Mouse (Mus musculus) heart, embryonic 16.5 days (tissue): ENCODE measurements at regions not wholly inside any gene's neighbourhood (a gene's known extent, or its start where the extent isn't known, plus 50 kb on each side); places are given as distances from the start of the nearest gene placed in this dataset.

Experiments used
- ATAC-seq: fragments of 200-750 bp; cut with Nextera tagmentation; replicated peaks from 2 replicates; pipeline ENCODE4 v1.8.0; 2017; ENCODE audit warnings: moderate number of reproducible peaks; ENCODE audit not compliant: insufficient read depth, low FRiP score; ENCODE audit errors: extremely low read depth
- H3K27ac ChIP-seq: fragments of 300-500 bp; sonication (generic); 2 replicates; pipeline ENCODE4 v1.5.1; 2014; ENCODE audit warnings: mild to moderate bottlenecking, low read length, control low read depth, moderate library complexity
- H3K27me3 ChIP-seq: fragments of 300-500 bp; sonication (generic); 2 replicates; pipeline ENCODE4 v1.6.1; 2014; ENCODE audit warnings: low read length, mixed read lengths; ENCODE audit not compliant: control insufficient read depth, insufficient read depth
- H3K36me3 ChIP-seq: fragments of 300-500 bp; sonication (generic); 2 replicates; pipeline ENCODE4 v1.6.1; 2014; ENCODE audit not compliant: control insufficient read depth, insufficient read depth
- H3K4me1 ChIP-seq: fragments of 300-500 bp; sonication (generic); 2 replicates; pipeline ENCODE4 v1.6.1; 2014; ENCODE audit warnings: low read length, mixed read lengths; ENCODE audit not compliant: control insufficient read depth, insufficient read depth
- H3K4me2 ChIP-seq: fragments of 300-500 bp; sonication (generic); 2 replicates; pipeline ENCODE4 v1.6.1; 2014; ENCODE audit warnings: low read depth, mild to moderate bottlenecking, control low read depth, low read length
- H3K4me3 ChIP-seq: fragments of 300-500 bp; sonication (generic); 2 replicates; pipeline ENCODE4 v1.5.1; 2014; ENCODE audit warnings: mild to moderate bottlenecking, control low read depth, low read length
- H3K9ac ChIP-seq: fragments of 300-500 bp; sonication (generic); 2 replicates; pipeline ENCODE4 v1.6.1; 2014; ENCODE audit warnings: low read length, control low read depth
- H3K9me3 ChIP-seq: fragments of 300-500 bp; sonication (generic); replicated peaks from 2 replicates; pipeline ENCODE4 v1.6.1; 2016; ENCODE audit warnings: low read length; ENCODE audit not compliant: control insufficient read depth
- WGBS: fragments of 180-500 bp; shearing (Covaris S2); extraction: QIAGEN DNeasy Blood & Tissue Kit; methylation state at CpG from one replicate; pipeline ENCODE4 v1.1.7; 2014; 5-methylcytosine and 5-hydroxymethylcytosine counted together

- Histone ChIP-seq H3K4me3 (no peak overlapping the region), H3K9ac (no peak overlapping the region), H3K4me2 (no peak overlapping the region), H3K27ac (no peak overlapping the region), H3K4me1 (peaks cover 7% of the 10 kb centered on the region), H3K9me3 (no peaks in the 10 kb centered on the region), H3K27me3 (no peaks in the 10 kb centered on the region), H3K36me3 (no peaks in the 10 kb centered on the region)
- 56% methylated on average over 7 of the region's 7 CpGs for WGBS
- ATAC-seq = no peak
Measured at GRCm38 (mm10) chr2:128380581-128380980, 210.4 kb upstream of the Spdye4c start.

DNA sequence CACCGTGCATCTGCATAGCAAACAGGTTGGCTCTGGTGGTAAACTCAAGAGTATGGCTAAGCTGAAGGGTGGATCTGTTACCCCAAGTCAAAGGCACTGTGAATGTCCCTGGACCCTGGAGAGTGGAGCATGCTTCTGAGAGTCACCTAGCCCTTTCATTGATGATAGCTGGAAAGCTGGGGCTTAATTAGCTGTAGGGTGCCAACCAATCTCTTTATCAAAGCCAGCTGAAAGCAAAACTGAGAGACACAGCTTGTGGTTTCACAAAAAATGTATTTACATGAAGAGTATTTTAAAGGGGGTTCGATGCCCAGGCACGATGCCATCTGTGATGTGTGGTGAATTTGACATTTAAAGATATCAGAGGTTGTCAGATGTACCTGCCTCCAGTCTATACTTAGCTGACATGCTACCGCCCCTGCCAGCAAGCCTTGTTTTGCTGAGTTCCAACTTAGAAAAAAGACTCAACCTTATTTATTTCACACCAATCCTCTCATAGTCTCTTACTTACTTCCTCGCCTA lies 209.3 kb upstream of the Spdye4c start:
- ATAC-seq = no peak
- 68% methylated on average over 5 of the region's 5 CpGs for WGBS

GRCm38 (mm10) chr2:128382473-128382872 lies 208.5 kb upstream of the Spdye4c start:
- Histone ChIP-seq H3K4me2 (no peak overlapping the region), H3K27me3 (no peaks in the 10 kb centered on the region), H3K4me3 (no peak overlapping the region), H3K27ac (no peak overlapping the region), H3K4me1 (peaks cover 8% of the 10 kb centered on the region), H3K36me3 (no peaks in the 10 kb centered on the region), H3K9ac (no peak overlapping the region), H3K9me3 (no peaks in the 10 kb centered on the region)
- 48% methylated on average over 4 of the region's 4 CpGs for WGBS
- ATAC-seq = no peak

More for the DNA sequence above, 209.3 kb upstream of the Spdye4c start:
- no peaks in the 10 kb centered on the region for H3K9me3 ChIP-seq
- no peak overlapping the region for H3K4me2 ChIP-seq
- no peak overlapping the region for H3K9ac ChIP-seq
- no peaks in the 10 kb centered on the region for H3K27me3 ChIP-seq
- no peaks in the 10 kb centered on the region for H3K36me3 ChIP-seq
- H3K27ac ChIP-seq = no peak overlapping the region
- no peak overlapping the region for H3K4me3 ChIP-seq
- peaks cover 7% of the 10 kb centered on the region for H3K4me1 ChIP-seq

DNA sequence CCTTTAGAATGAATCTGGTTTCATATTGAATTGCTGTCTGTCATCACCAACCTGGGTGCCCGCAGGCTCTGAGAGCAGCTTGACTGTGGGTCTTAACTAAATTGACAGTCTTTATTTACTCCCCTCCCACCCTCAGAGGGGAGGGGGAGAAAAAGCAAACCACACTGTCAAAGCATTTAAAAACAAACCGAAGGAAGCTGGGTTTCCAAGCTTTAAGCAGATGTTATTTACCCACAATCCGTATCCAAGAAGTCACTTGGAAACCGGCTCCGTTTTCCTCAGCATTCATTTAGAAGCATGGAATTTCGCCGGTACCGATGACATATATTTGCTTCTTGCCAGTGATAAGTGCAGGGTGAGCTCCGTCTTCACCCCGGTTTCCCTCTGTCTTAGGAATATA lies 206.4 kb upstream of the Spdye4c start:
- no peaks in the 10 kb centered on the region for H3K36me3 ChIP-seq
- H3K27ac ChIP-seq = no peak overlapping the region
- H3K9me3 ChIP-seq = no peaks in the 10 kb centered on the region
- peaks cover 21% of the 10 kb centered on the region for H3K4me1 ChIP-seq
- H3K4me3 ChIP-seq = no peak overlapping the region
- no peaks in the 10 kb centered on the region for H3K27me3 ChIP-seq
- 66% methylated on average over 10 of the region's 10 CpGs for WGBS
- ATAC-seq = no peak
- H3K9ac ChIP-seq = no peak overlapping the region
- no peak overlapping the region for H3K4me2 ChIP-seq

DNA sequence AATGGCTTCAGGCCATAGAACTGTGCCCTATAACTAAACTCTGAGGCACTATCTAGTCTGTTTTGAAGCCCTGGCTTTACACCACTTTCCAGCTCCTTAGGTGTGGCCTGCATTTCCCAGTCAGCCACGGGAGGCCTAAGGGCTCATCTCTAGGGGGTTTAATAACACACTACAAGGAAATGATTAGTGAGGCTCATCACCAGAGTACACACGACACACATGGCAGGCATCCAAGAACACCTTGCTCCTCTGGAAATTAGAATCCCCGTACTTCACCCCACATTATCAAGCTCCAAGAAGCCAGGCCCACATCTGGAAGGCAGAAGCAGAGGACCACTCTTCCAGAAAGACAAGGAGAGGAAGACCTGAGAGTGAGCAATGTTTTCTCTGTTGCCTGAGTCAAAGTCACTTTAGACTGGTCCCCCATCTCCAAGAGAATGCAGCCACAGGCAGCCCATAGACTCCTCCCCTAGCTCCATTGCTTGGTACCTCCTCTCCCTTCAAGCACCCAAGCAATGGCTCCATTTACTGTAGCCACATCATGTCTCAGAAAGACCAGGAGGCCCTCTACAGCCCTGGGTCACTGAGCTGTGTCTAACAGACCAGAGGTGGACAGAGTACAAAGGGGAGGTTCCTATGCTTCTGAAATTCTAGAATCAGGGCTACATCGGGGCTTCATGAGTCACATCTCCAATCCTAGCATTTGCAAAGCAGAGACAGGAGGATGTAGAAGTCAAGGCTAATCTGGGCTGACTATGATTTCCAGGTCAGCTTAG lies 204.0 kb upstream of the Spdye4c start:
- no peak for ATAC-seq
- WGBS = 62% methylated on average over 4 of the region's 4 CpGs

GRCm38 (mm10) chr2:128387851-128388471 lies 203.0 kb upstream of the Spdye4c start:
- no peaks in the 10 kb centered on the region for H3K27me3 ChIP-seq
- no peak overlapping the region for H3K4me2 ChIP-seq
- no peak overlapping the region for H3K9ac ChIP-seq
- no peak overlapping the region for H3K4me3 ChIP-seq
- H3K36me3 ChIP-seq = no peaks in the 10 kb centered on the region
- 64% methylated on average over 8 of the region's 8 CpGs for WGBS
- H3K4me1 ChIP-seq = peaks cover 18% of the 10 kb centered on the region
- H3K9me3 ChIP-seq = no peaks in the 10 kb centered on the region
- no peak overlapping the region for H3K27ac ChIP-seq
- no peak for ATAC-seq

More for the DNA sequence above, 204.0 kb upstream of the Spdye4c start:
- Histone ChIP-seq H3K9me3 (no peaks in the 10 kb centered on the region), H3K36me3 (no peaks in the 10 kb centered on the region), H3K9ac (no peak overlapping the region), H3K27ac (no peak overlapping the region), H3K4me3 (no peak overlapping the region), H3K4me2 (no peak overlapping the region), H3K27me3 (no peaks in the 10 kb centered on the region), H3K4me1 (peaks cover 18% of the 10 kb centered on the region)

- peaks cover 28% of the 10 kb centered on the region for H3K4me1 ChIP-seq
- H3K36me3 ChIP-seq = no peaks in the 10 kb centered on the region
- no peak overlapping the region for H3K9ac ChIP-seq
- H3K27ac ChIP-seq = no peak overlapping the region
- 30% methylated on average over 7 of the region's 7 CpGs for WGBS
- ATAC-seq = no peak
- no peak overlapping the region for H3K4me2 ChIP-seq
- no peak overlapping the region for H3K4me3 ChIP-seq
- H3K27me3 ChIP-seq = no peaks in the 10 kb centered on the region
- no peaks in the 10 kb centered on the region for H3K9me3 ChIP-seq
Measured at GRCm38 (mm10) chr2:128388883-128389470, 202.0 kb upstream of the Spdye4c start.

DNA sequence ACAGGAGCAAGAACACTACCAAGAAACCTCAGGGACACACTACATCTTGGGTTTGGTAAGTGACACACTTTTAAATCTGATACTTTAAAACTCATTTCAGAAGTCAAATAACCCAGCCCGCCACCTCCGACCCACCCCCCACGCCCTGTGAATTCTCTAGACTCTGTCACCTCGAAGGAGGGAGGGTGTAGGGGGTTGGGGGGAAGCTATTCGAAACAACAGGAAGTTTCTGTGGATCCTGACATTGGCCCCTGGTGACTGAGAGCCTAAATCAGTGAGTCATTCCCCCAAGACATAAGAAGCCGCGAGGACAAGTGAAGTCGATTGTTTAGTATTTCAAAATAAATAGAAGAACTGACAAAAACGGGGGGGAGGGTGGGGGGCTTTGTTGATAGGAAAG lies 198.7 kb upstream of the Spdye4c start:
- ATAC-seq = no peak
- H3K4me2 ChIP-seq = peak overlapping the region; percentile 14; the same call in 1 of the 2 replicates
- H3K27me3 ChIP-seq = no peaks in the 10 kb centered on the region
- no peak overlapping the region for H3K27ac ChIP-seq
- peaks cover 43% of the 10 kb centered on the region for H3K4me1 ChIP-seq
- WGBS = 35% methylated on average over 9 of the region's 9 CpGs
- H3K4me3 ChIP-seq = no peak overlapping the region
- H3K36me3 ChIP-seq = no peaks in the 10 kb centered on the region
- no peaks in the 10 kb centered on the region for H3K9me3 ChIP-seq
- no peak overlapping the region for H3K9ac ChIP-seq

- Histone ChIP-seq H3K4me1 (peaks cover 35% of the 10 kb centered on the region), H3K36me3 (no peaks in the 10 kb centered on the region), H3K27ac (no peak overlapping the region), H3K4me3 (no peak overlapping the region), H3K4me2 (peak overlapping the region; percentile 43), H3K9me3 (no peaks in the 10 kb centered on the region), H3K27me3 (no peaks in the 10 kb centered on the region), H3K9ac (peak overlapping the region; percentile 6; the same call in 1 of the 2 replicates)
- 42% methylated on average over 8 of the region's 8 CpGs for WGBS
- ATAC-seq = no peak
Measured at GRCm38 (mm10) chr2:128393401-128393800, 197.6 kb upstream of the Spdye4c start.
